Comparison of ENCODE assay signal across 22 mouse cellular contexts in genomic region chr16:4052601-4053000, GRCm38 (mm10). TPM values are rescaled to one million over a fixed set of nuclear protein-coding genes. Genes with fewer than 3 reads are reported as not detected.
"Had no signal": no experiment of that assay in that cellular context is flagged by ENCODE, and none has a peak within 500 bp of the region (broad histone marks: within the 10 kb centered on the region; RNA-seq: fewer than 3 reads in every experiment).

No protein-coding gene starts in this region.

- H3K9me3 ChIP-seq: heart, embryonic 13.5 days; heart, embryonic 15.5 days; hindbrain, embryonic 13.5 days; hindbrain, embryonic 15.5 days; kidney, embryonic 15.5 days; limb, embryonic 13.5 days; limb, embryonic 15.5 days; liver, embryonic 12.5 days had no signal

- DNase-seq: forebrain, postnatal 0 days; gastrocnemius, postnatal 14 days; gastrocnemius, postnatal 36 days; heart, adult 11 months; heart, adult 2 months; heart, postnatal 14 days; heart, postnatal 36 days; layer of hippocampus, adult 9-11 months; layer of hippocampus, postnatal 36 days; left cerebral cortex, postnatal 4 days had no signal

- H3K4me1 ChIP-seq: heart, embryonic 13.5 days; heart, embryonic 15.5 days; hindbrain, embryonic 13.5 days; hindbrain, embryonic 15.5 days; kidney, embryonic 15.5 days; limb, embryonic 13.5 days; limb, embryonic 15.5 days; liver, embryonic 12.5 days had no signal

- ATAC-seq: forebrain, postnatal 0 days; hindbrain, postnatal 0 days; intestine, embryonic 16.5 days; liver, embryonic 12.5 days had no signal

- H3K4me2 ChIP-seq: heart, embryonic 11.5 days; heart, embryonic 13.5 days; heart, embryonic 15.5 days; hindbrain, embryonic 13.5 days; hindbrain, embryonic 15.5 days; kidney, embryonic 15.5 days; limb, embryonic 13.5 days; limb, embryonic 15.5 days; liver, embryonic 12.5 days had no signal

- H3K9ac ChIP-seq: forebrain, postnatal 0 days; heart, embryonic 13.5 days; heart, embryonic 15.5 days; hindbrain, embryonic 13.5 days; hindbrain, embryonic 15.5 days; kidney, embryonic 15.5 days; limb, embryonic 13.5 days; limb, embryonic 15.5 days; liver, embryonic 12.5 days; liver, embryonic 14.5 days had no signal

- H3K4me3 ChIP-seq: heart, adult 2 months; heart, embryonic 13.5 days; heart, embryonic 15.5 days; hindbrain, embryonic 13.5 days; hindbrain, embryonic 15.5 days; kidney, embryonic 15.5 days; limb, embryonic 13.5 days; limb, embryonic 15.5 days; liver, embryonic 12.5 days had no signal

- H3K27me3 ChIP-seq: heart, embryonic 13.5 days; heart, embryonic 15.5 days; hindbrain, embryonic 13.5 days; hindbrain, embryonic 15.5 days; kidney, embryonic 15.5 days; limb, embryonic 13.5 days; limb, embryonic 15.5 days; liver, embryonic 12.5 days had no signal

- H3K27ac ChIP-seq: heart, adult 2 months; heart, embryonic 13.5 days; heart, embryonic 15.5 days; hindbrain, embryonic 13.5 days; hindbrain, embryonic 15.5 days; hindbrain, postnatal 0 days; kidney, embryonic 15.5 days; limb, embryonic 13.5 days; limb, embryonic 15.5 days; liver, embryonic 12.5 days; liver, embryonic 14.5 days had no signal

RNA-seq across cellular contexts. Expression of gene Dnase1, which starts 15.9 kb away (rescaled TPM):
- polyA plus RNA-seq: heart, adult 2 months had no signal
